ENCODE assay signal across 8 mouse cellular contexts in the genomic region with DNA sequence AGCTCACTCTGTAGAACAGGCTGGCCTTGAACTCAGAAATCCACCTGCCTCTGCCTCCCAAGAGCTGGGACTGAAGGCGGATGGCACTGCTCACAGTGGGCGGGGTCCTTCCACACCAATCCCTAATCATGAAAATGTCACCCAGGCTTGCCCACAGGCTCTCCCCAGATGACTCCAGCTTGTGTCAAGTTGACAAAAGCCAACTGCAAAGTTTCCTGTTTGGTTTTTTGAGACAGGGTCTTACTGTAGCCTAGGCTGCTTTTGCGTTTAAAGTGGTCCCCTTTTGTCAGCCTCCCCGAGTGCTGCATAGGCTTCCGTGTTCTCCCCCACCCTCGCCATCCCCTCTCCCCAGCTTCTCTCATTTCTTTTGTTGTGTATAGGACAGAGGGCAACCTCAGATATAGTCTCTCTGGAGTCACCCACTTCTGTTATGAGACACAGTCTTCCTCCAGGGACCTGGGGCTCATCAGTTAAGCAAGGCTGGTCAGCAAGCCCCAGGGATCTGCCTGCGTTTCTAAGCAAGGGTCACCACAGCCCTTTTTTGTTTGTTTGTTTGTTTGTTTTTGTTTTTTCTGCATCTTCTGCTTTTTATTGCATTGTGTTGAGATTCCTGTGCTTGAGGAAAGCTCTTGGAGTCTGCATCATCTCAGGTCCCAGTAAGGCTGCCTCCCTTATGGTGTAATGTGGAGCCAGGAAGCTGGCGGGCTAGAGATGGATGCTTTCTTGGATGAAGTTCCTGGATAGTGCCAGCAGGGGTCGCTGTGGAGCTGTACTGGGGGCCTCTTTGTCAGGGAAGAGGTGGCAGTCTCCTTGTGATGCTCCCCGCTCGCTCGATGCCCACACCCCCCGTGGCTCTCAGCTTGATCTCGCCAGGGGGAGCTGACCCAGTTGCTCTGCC. TPM values are rescaled to one million over a fixed set of nuclear protein-coding genes. Genes with fewer than 3 reads are reported as not detected.
DNase-seq lines count a peak whose midpoint lies in the region; ATAC-seq lines count a peak whose summit lies in the region.

No protein-coding gene starts in this region.

- H3K27me3 ChIP-seq in hindbrain, embryonic 15.5 days: 0 out of 2 replicates have a peak, but pooled peaks cover 2% of the 10 kb centered on the region

- peak overlapping the region; percentile 54 for H3K4me2 ChIP-seq in hindbrain, embryonic 15.5 days

- peaks cover 16% of the 10 kb centered on the region for H3K4me1 ChIP-seq in hindbrain, embryonic 15.5 days (replicated peaks)

- peak; percentile 82 for DNase-seq in T-cell, adult 2 months (ENCODE audit: low spot score)
- DNase-seq in cerebellum, postnatal 36 days: peak; percentile 95 to 96
- peak; percentile 88 to 94 for DNase-seq in frontal cortex, postnatal 36 days (ENCODE audit: low spot score in 2 of 2)
- peak; percentile 88 to 92 for DNase-seq in layer of hippocampus, postnatal 36 days
- peak; percentile 90 to 94 for DNase-seq in lung, postnatal 4 days
- DNase-seq in retina, postnatal 7 days (ENCODE audit: low read depth, low spot score): peak; percentile 89
- peak; percentile 82 to 89 for DNase-seq in urinary bladder, adult 18-20 months (ENCODE audit: low spot score in 2 of 2)

- ATAC-seq in hindbrain, embryonic 15.5 days (ENCODE audit: low FRiP score, low read depth): peak; percentile 78

- H3K9me3 ChIP-seq in hindbrain, embryonic 15.5 days: no peaks in the 10 kb centered on the region

- H3K4me3 ChIP-seq in hindbrain, embryonic 15.5 days: no peak overlapping the region

- H3K27ac ChIP-seq in hindbrain, embryonic 15.5 days (replicated peaks): peak overlapping the region; percentile 47; the same call in 1 of the 2 replicates

- no peaks in the 10 kb centered on the region for H3K36me3 ChIP-seq in hindbrain, embryonic 15.5 days

- peak overlapping the region; percentile 25; the same call in 1 of the 2 replicates for H3K9ac ChIP-seq in hindbrain, embryonic 15.5 days

- WGBS in hindbrain, embryonic 15.5 days: 38% methylated on average over 14 of the region's 14 CpGs

RNA-seq across cellular contexts. Expression of a gene that starts 10.4 kb away (rescaled TPM):
- polyA plus RNA-seq in hindbrain, embryonic 15.5 days (2015; fragmentation: Nextera tagmentation; extraction: Ambion mirVana): 2.8 and 3.8 TPM in 2 replicates
- 1 to 10 TPM; 5.0 to 5.2 TPM for total RNA-seq in layer of hippocampus, postnatal 36 days (2021)

RNA-seq across cellular contexts. Expression of a gene that starts 11.2 kb away (rescaled TPM):
- 25.7 and 29.1 TPM in 2 replicates for polyA plus RNA-seq in hindbrain, embryonic 15.5 days (2015; fragmentation: Nextera tagmentation; extraction: Ambion mirVana)
- total RNA-seq in layer of hippocampus, postnatal 36 days (2021): 10 to 100 TPM; 72.2 to 74.8 TPM

RNA-seq across cellular contexts. Expression of a gene that starts 16.1 kb away (rescaled TPM):
- 1.1 and 1.6 TPM in 2 replicates for polyA plus RNA-seq in hindbrain, embryonic 15.5 days (2015; fragmentation: Nextera tagmentation; extraction: Ambion mirVana)
- 1 to 10 TPM in 1 of 2 experiments, under 1 TPM in 1; 0.90 to 1.4 TPM for total RNA-seq in layer of hippocampus, postnatal 36 days (2021)

RNA-seq across cellular contexts. Expression of a gene that starts 56.7 kb away (rescaled TPM):
- 0.14 TPM in 1 of 2 replicates, not detected in the other for polyA plus RNA-seq in hindbrain, embryonic 15.5 days (2015; fragmentation: Nextera tagmentation; extraction: Ambion mirVana)
- under 1 TPM; 0.33 to 0.77 TPM for total RNA-seq in layer of hippocampus, postnatal 36 days (2021)
